Mouse (Mus musculus) brown adipose tissue, adult 24 weeks (tissue): ENCODE results near the gene Esrrg. TPM values are rescaled to one million over a fixed set of nuclear protein-coding genes. Genes with fewer than 3 reads are reported as not detected.

ENCODE experiments used
- H3K27ac ChIP-seq: fragments of 200-500 bp; replicated peaks from 2 replicates; pipeline ENCODE4 v1.5.1; 2012; ENCODE audit warnings: low read depth, mild to moderate bottlenecking, low read length
- H3K4me1 ChIP-seq: fragments of 200-500 bp; 2 replicates; pipeline ENCODE4 v1.6.1; 2012; ENCODE audit warnings: low read length, mixed read lengths; ENCODE audit not compliant: control insufficient read depth, insufficient read depth, insufficient read length
- H3K4me3 ChIP-seq: fragments of 200-500 bp; 2 replicates; pipeline ENCODE4 v1.5.1; 2012; ENCODE audit warnings: low read depth, mild to moderate bottlenecking, low read length, moderate library complexity; ENCODE audit not compliant: insufficient read depth
- polyA plus RNA-seq: library from polyadenylated mRNA; stranded (reverse); fragments of >200 nt; gene quantifications from 2 replicates; pipeline ENCODE4 v1.2.4, GENCODE M21; 2012; ENCODE audit not compliant: missing spikeins, insufficient read depth, insufficient read length

Gene Esrrg
- polyA plus RNA-seq, 1 experiment = 12.5 TPM

GRCm38 (mm10) chr1:187611925-187612324 lies 3.3 kb downstream of the Esrrg start:
- Histone ChIP-seq H3K27ac (no peak overlapping the region), H3K4me3 (no peak overlapping the region), H3K4me1 (no peaks in the 10 kb centered on the region; the same call in 1 of the 2 replicates)

GRCm38 (mm10) chr1:187613277-187613676 lies 4.7 kb downstream of the Esrrg start:
- Histone ChIP-seq H3K4me1 (no peaks in the 10 kb centered on the region; the same call in 1 of the 2 replicates), H3K4me3 (no peak overlapping the region), H3K27ac (no peak overlapping the region)

GRCm38 (mm10) chr1:187623981-187624380 lies 15.4 kb downstream of the Esrrg start:
- no peak overlapping the region for H3K4me3 ChIP-seq
- H3K4me1 ChIP-seq = no peaks in the 10 kb centered on the region
- no peak overlapping the region for H3K27ac ChIP-seq

GRCm38 (mm10) chr1:187630361-187630760 lies 21.8 kb downstream of the Esrrg start:
- no peak overlapping the region for H3K4me3 ChIP-seq
- H3K27ac ChIP-seq = no peak overlapping the region
- H3K4me1 ChIP-seq = no peaks in the 10 kb centered on the region

GRCm38 (mm10) chr1:187631486-187631885 lies 22.9 kb downstream of the Esrrg start:
- Histone ChIP-seq H3K27ac (no peak overlapping the region), H3K4me3 (no peak overlapping the region), H3K4me1 (no peaks in the 10 kb centered on the region)

- H3K4me1 ChIP-seq = peaks cover 4% of the 10 kb centered on the region
- H3K27ac ChIP-seq = no peak overlapping the region
- H3K4me3 ChIP-seq = no peak overlapping the region
Measured at GRCm38 (mm10) chr1:187645258-187645657, 36.7 kb downstream of the Esrrg start.

GRCm38 (mm10) chr1:187648551-187648950 lies 40.0 kb downstream of the Esrrg start:
- H3K27ac ChIP-seq = no peak overlapping the region
- H3K4me1 ChIP-seq = peaks cover 8% of the 10 kb centered on the region
- H3K4me3 ChIP-seq = no peak overlapping the region

- Histone ChIP-seq H3K27ac (no peak overlapping the region), H3K4me1 (peaks cover 8% of the 10 kb centered on the region), H3K4me3 (no peak overlapping the region)
Measured at GRCm38 (mm10) chr1:187649871-187650270, 41.3 kb downstream of the Esrrg start.

GRCm38 (mm10) chr1:187650786-187651687 lies 42.4 kb downstream of the Esrrg start:
- peak overlapping the region; percentile 43; the same call in 1 of the 2 replicates for H3K4me3 ChIP-seq
- H3K27ac ChIP-seq = no peak overlapping the region

GRCm38 (mm10) chr1:187651688-187652241 lies 43.2 kb downstream of the Esrrg start:
- Histone ChIP-seq H3K4me1 (peaks cover 6% of the 10 kb centered on the region), H3K27ac (no peak overlapping the region)

More at GRCm38 (mm10) chr1:187650786-187651687, 42.4 kb downstream of the Esrrg start:
- H3K4me1 ChIP-seq = peaks cover 6% of the 10 kb centered on the region

GRCm38 (mm10) chr1:187652445-187652844 lies 43.9 kb downstream of the Esrrg start:
- no peak overlapping the region for H3K27ac ChIP-seq
- peaks cover 6% of the 10 kb centered on the region for H3K4me1 ChIP-seq
- 0 out of 2 replicates have a peak overlapping the region, but pooled peaks have one; percentile 43 for H3K4me3 ChIP-seq

More at GRCm38 (mm10) chr1:187651688-187652241, 43.2 kb downstream of the Esrrg start:
- H3K4me3 ChIP-seq = peak overlapping the region; percentile 43

- Histone ChIP-seq H3K4me1 (peaks cover 6% of the 10 kb centered on the region), H3K27ac (no peak overlapping the region), H3K4me3 (no peak overlapping the region)
Measured at GRCm38 (mm10) chr1:187653390-187653789, 44.8 kb downstream of the Esrrg start.

GRCm38 (mm10) chr1:187660963-187661362 lies 52.4 kb downstream of the Esrrg start:
- H3K4me3 ChIP-seq = no peak overlapping the region
- H3K4me1 ChIP-seq = peaks cover 7% of the 10 kb centered on the region; the same call in 1 of the 2 replicates
- no peak overlapping the region for H3K27ac ChIP-seq

- H3K4me1 ChIP-seq = peaks cover 11% of the 10 kb centered on the region; the same call in 1 of the 2 replicates
- no peak overlapping the region for H3K27ac ChIP-seq
- H3K4me3 ChIP-seq = peak overlapping the region; percentile 48
Measured at GRCm38 (mm10) chr1:187662083-187662609, 53.6 kb downstream of the Esrrg start.

- Histone ChIP-seq H3K4me1 (peaks cover 11% of the 10 kb centered on the region; the same call in 1 of the 2 replicates), H3K4me3 (no peak overlapping the region), H3K27ac (no peak overlapping the region)
Measured at GRCm38 (mm10) chr1:187663376-187663775, 54.8 kb downstream of the Esrrg start.
